Mouse (Mus musculus): ENCODE results near the gene St3gal6. TPM values are rescaled to one million over a fixed set of nuclear protein-coding genes. Genes with fewer than 3 reads are reported as not detected.

The St3gal6 gene
- polyA plus RNA-seq, 1 experiment from 2014 or later, result 15.0 TPM

- DNase-seq (ENCODE audit: low spot score), result no peak
- Histone ChIP-seq H3K9me3 (ENCODE audit: control insufficient read depth, low read length) (peaks cover 6% of the 10 kb centered on the region; the same call in 1 of the 2 replicates), H3K36me3 (ENCODE audit: control insufficient read depth, insufficient read depth, low read length) (peaks cover 15% of the 10 kb centered on the region), H3K27me3 (replicated peaks; ENCODE audit: control insufficient read depth, insufficient read depth, low read length) (no peaks in the 10 kb centered on the region), H3K4me3 (ENCODE audit: low read depth, low read length) (no peak overlapping the region), H3K9ac (ENCODE audit: low read length) (no peak overlapping the region), H3K4me2 (ENCODE audit: low read length) (no peak overlapping the region), H3K4me1 (replicated peaks; ENCODE audit: control insufficient read depth, insufficient read depth, low read length) (no peaks in the 10 kb centered on the region), H3K27ac (ENCODE audit: low read depth) (no peak overlapping the region)
- WGBS, result 62% methylated on average over 2 of the region's 2 CpGs
- ATAC-seq (replicated peaks; ENCODE audit: low FRiP score, low TSS enrichment, low read depth), result no peak
Measured at GRCm38 (mm10) chr16:58476363-58476762, 47.7 kb downstream of the St3gal6 start.

- Histone ChIP-seq H3K27ac (ENCODE audit: low read depth) (no peak overlapping the region), H3K9ac (ENCODE audit: low read length) (no peak overlapping the region), H3K9me3 (ENCODE audit: control insufficient read depth, low read length) (peaks cover 6% of the 10 kb centered on the region; the same call in 1 of the 2 replicates), H3K36me3 (ENCODE audit: control insufficient read depth, insufficient read depth, low read length) (peaks cover 15% of the 10 kb centered on the region), H3K27me3 (replicated peaks; ENCODE audit: control insufficient read depth, insufficient read depth, low read length) (no peaks in the 10 kb centered on the region), H3K4me1 (replicated peaks; ENCODE audit: control insufficient read depth, insufficient read depth, low read length) (no peaks in the 10 kb centered on the region), H3K4me3 (ENCODE audit: low read depth, low read length) (no peak overlapping the region), H3K4me2 (ENCODE audit: low read length) (no peak overlapping the region)
- no peak for ATAC-seq (replicated peaks; ENCODE audit: low FRiP score, low TSS enrichment, low read depth)
- DNase-seq (ENCODE audit: low spot score), result no peak
- 82% methylated on average over 3 of the region's 3 CpGs for WGBS
Measured at GRCm38 (mm10) chr16:58475544-58476154, 48.4 kb downstream of the St3gal6 start.

- Histone ChIP-seq H3K36me3 (ENCODE audit: control insufficient read depth, insufficient read depth, low read length) (peaks cover 18% of the 10 kb centered on the region), H3K27ac (ENCODE audit: low read depth) (no peak overlapping the region)
- WGBS, result 71% methylated on average over 3 of the region's 3 CpGs
Measured at GRCm38 (mm10) chr16:58474875-58475274, 49.2 kb downstream of the St3gal6 start.

GRCm38 (mm10) chr16:58470841-58471240 is 53.2 kb downstream of the St3gal6 start:
- 85% methylated on average over 4 of the region's 4 CpGs for WGBS
- Histone ChIP-seq H3K4me3 (ENCODE audit: low read depth, low read length) (no peak overlapping the region), H3K4me1 (replicated peaks; ENCODE audit: control insufficient read depth, insufficient read depth, low read length) (no peaks in the 10 kb centered on the region), H3K4me2 (ENCODE audit: low read length) (no peak overlapping the region), H3K27ac (ENCODE audit: low read depth) (no peak overlapping the region), H3K36me3 (ENCODE audit: control insufficient read depth, insufficient read depth, low read length) (peaks cover 44% of the 10 kb centered on the region), H3K9me3 (ENCODE audit: control insufficient read depth, low read length) (no peaks in the 10 kb centered on the region), H3K27me3 (replicated peaks; ENCODE audit: control insufficient read depth, insufficient read depth, low read length) (no peaks in the 10 kb centered on the region), H3K9ac (ENCODE audit: low read length) (no peak overlapping the region)
- DNase-seq (ENCODE audit: low spot score), result no peak
- no peak for ATAC-seq (replicated peaks; ENCODE audit: low FRiP score, low TSS enrichment, low read depth)

More at GRCm38 (mm10) chr16:58474875-58475274, 49.2 kb downstream of the St3gal6 start:
- H3K27me3 ChIP-seq (replicated peaks; ENCODE audit: control insufficient read depth, insufficient read depth, low read length), result no peaks in the 10 kb centered on the region
- ATAC-seq (replicated peaks; ENCODE audit: low FRiP score, low TSS enrichment, low read depth) (no peak), DNase-seq (ENCODE audit: low spot score) (no peak)
- peaks cover 6% of the 10 kb centered on the region; the same call in 1 of the 2 replicates for H3K9me3 ChIP-seq (ENCODE audit: control insufficient read depth, low read length)
- H3K4me1 ChIP-seq (replicated peaks; ENCODE audit: control insufficient read depth, insufficient read depth, low read length), result no peaks in the 10 kb centered on the region
- no peak overlapping the region for H3K4me2 ChIP-seq (ENCODE audit: low read length)
- no peak overlapping the region for H3K9ac ChIP-seq (ENCODE audit: low read length)
- no peak overlapping the region for H3K4me3 ChIP-seq (ENCODE audit: low read depth, low read length)

- WGBS, result 90% methylated on average over 8 of the region's 8 CpGs
- no peak; the same call in 1 of the 2 replicates for ATAC-seq (replicated peaks; ENCODE audit: low FRiP score, low TSS enrichment, low read depth)
- H3K27me3 ChIP-seq (replicated peaks; ENCODE audit: control insufficient read depth, insufficient read depth, low read length), result no peaks in the 10 kb centered on the region
- H3K9ac ChIP-seq (ENCODE audit: low read length), result no peak overlapping the region
- H3K4me2 ChIP-seq (ENCODE audit: low read length), result no peak overlapping the region
- no peak overlapping the region for H3K27ac ChIP-seq (ENCODE audit: low read depth)
- no peak for DNase-seq (ENCODE audit: low spot score)
- no peaks in the 10 kb centered on the region for H3K9me3 ChIP-seq (ENCODE audit: control insufficient read depth, low read length)
- H3K4me1 ChIP-seq (replicated peaks; ENCODE audit: control insufficient read depth, insufficient read depth, low read length), result no peaks in the 10 kb centered on the region
- no peak overlapping the region for H3K4me3 ChIP-seq (ENCODE audit: low read depth, low read length)
- peaks cover 50% of the 10 kb centered on the region for H3K36me3 ChIP-seq (ENCODE audit: control insufficient read depth, insufficient read depth, low read length)
Measured at GRCm38 (mm10) chr16:58470061-58470460, 54.0 kb downstream of the St3gal6 start.

GRCm38 (mm10) chr16:58465412-58465811 is 58.6 kb downstream of the St3gal6 start:
- Histone ChIP-seq H3K9ac (ENCODE audit: low read length) (no peak overlapping the region), H3K27me3 (replicated peaks; ENCODE audit: control insufficient read depth, insufficient read depth, low read length) (no peaks in the 10 kb centered on the region), H3K4me2 (ENCODE audit: low read length) (no peak overlapping the region), H3K4me3 (ENCODE audit: low read depth, low read length) (no peak overlapping the region), H3K27ac (ENCODE audit: low read depth) (no peak overlapping the region), H3K4me1 (replicated peaks; ENCODE audit: control insufficient read depth, insufficient read depth, low read length) (no peaks in the 10 kb centered on the region), H3K9me3 (ENCODE audit: control insufficient read depth, low read length) (no peaks in the 10 kb centered on the region), H3K36me3 (ENCODE audit: control insufficient read depth, insufficient read depth, low read length) (peaks cover 77% of the 10 kb centered on the region)
- ATAC-seq (replicated peaks; ENCODE audit: low FRiP score, low TSS enrichment, low read depth) (no peak), DNase-seq (ENCODE audit: low spot score) (no peak)
- WGBS, result 91% methylated on average over 9 of the region's 9 CpGs

GRCm38 (mm10) chr16:58464051-58464450 is 60.0 kb downstream of the St3gal6 start:
- Histone ChIP-seq H3K36me3 (ENCODE audit: control insufficient read depth, insufficient read depth, low read length) (peaks cover 73% of the 10 kb centered on the region), H3K27ac (ENCODE audit: low read depth) (no peak overlapping the region), H3K4me1 (replicated peaks; ENCODE audit: control insufficient read depth, insufficient read depth, low read length) (no peaks in the 10 kb centered on the region), H3K9me3 (ENCODE audit: control insufficient read depth, low read length) (no peaks in the 10 kb centered on the region), H3K4me3 (ENCODE audit: low read depth, low read length) (no peak overlapping the region), H3K9ac (ENCODE audit: low read length) (no peak overlapping the region), H3K4me2 (ENCODE audit: low read length) (no peak overlapping the region), H3K27me3 (replicated peaks; ENCODE audit: control insufficient read depth, insufficient read depth, low read length) (no peaks in the 10 kb centered on the region)
- no peak for DNase-seq (ENCODE audit: low spot score)
- 93% methylated on average over 14 of the region's 14 CpGs for WGBS
- ATAC-seq (replicated peaks; ENCODE audit: low FRiP score, low TSS enrichment, low read depth), result no peak

GRCm38 (mm10) chr16:58462519-58462918 is 61.5 kb downstream of the St3gal6 start:
- 87% methylated on average over 2 of the region's 2 CpGs for WGBS
- Histone ChIP-seq H3K4me3 (ENCODE audit: low read depth, low read length) (no peak overlapping the region), H3K4me2 (ENCODE audit: low read length) (no peak overlapping the region), H3K9ac (ENCODE audit: low read length) (no peak overlapping the region), H3K27me3 (replicated peaks; ENCODE audit: control insufficient read depth, insufficient read depth, low read length) (no peaks in the 10 kb centered on the region), H3K4me1 (replicated peaks; ENCODE audit: control insufficient read depth, insufficient read depth, low read length) (no peaks in the 10 kb centered on the region), H3K9me3 (ENCODE audit: control insufficient read depth, low read length) (no peaks in the 10 kb centered on the region), H3K27ac (ENCODE audit: low read depth) (no peak overlapping the region), H3K36me3 (ENCODE audit: control insufficient read depth, insufficient read depth, low read length) (peaks cover 74% of the 10 kb centered on the region)
- ATAC-seq (replicated peaks; ENCODE audit: low FRiP score, low TSS enrichment, low read depth), result no peak
- DNase-seq (ENCODE audit: low spot score), result no peak

- Histone ChIP-seq H3K4me3 (ENCODE audit: low read depth, low read length) (no peak overlapping the region), H3K4me1 (replicated peaks; ENCODE audit: control insufficient read depth, insufficient read depth, low read length) (no peaks in the 10 kb centered on the region), H3K27ac (ENCODE audit: low read depth) (no peak overlapping the region), H3K27me3 (replicated peaks; ENCODE audit: control insufficient read depth, insufficient read depth, low read length) (no peaks in the 10 kb centered on the region), H3K4me2 (ENCODE audit: low read length) (no peak overlapping the region), H3K9me3 (ENCODE audit: control insufficient read depth, low read length) (no peaks in the 10 kb centered on the region), H3K36me3 (ENCODE audit: control insufficient read depth, insufficient read depth, low read length) (peaks cover 71% of the 10 kb centered on the region), H3K9ac (ENCODE audit: low read length) (no peak overlapping the region)
- DNase-seq (ENCODE audit: low spot score) (no peak), ATAC-seq (replicated peaks; ENCODE audit: low FRiP score, low TSS enrichment, low read depth) (no peak)
- WGBS, result 88% methylated on average over 2 of the region's 2 CpGs
Measured at GRCm38 (mm10) chr16:58461856-58462518, 62.1 kb downstream of the St3gal6 start.

Data from intestine, embryonic 14.5 days (tissue).